Mouse (Mus musculus): Measurements from ENCODE around the gene Slc6a16. TPM values are rescaled to one million over a fixed set of nuclear protein-coding genes. Genes with fewer than 3 reads are reported as not detected.

Slc6a16 gene
- total RNA-seq, 1 experiment, result 12.7 TPM

GRCm38 (mm10) chr7:45193406-45193805, 47.5 kb upstream of the Slc6a16 start:
- H3K4me3 ChIP-seq (ENCODE audit: insufficient read depth in 1 of 2, low read depth in 1 of 2, low read length in 2 of 2, poor library complexity in 1 of 2, severe bottlenecking in 1 of 2), result no peak overlapping the region
- TF ChIP-seq CHD2 (IDR thresholded peaks at IDR 0.05; ENCODE audit: low read depth, low read length) (no peak), HCFC1 (IDR thresholded peaks at IDR 0.05; ENCODE audit: borderline replicate concordance, insufficient read depth, low read length) (no peak), ZNF384 (IDR thresholded peaks at IDR 0.05; ENCODE audit: low read depth, low read length) (no peak), MAFK (IDR thresholded peaks at IDR 0.05; ENCODE audit: insufficient read depth, low read depth, low read length) (no peak), ZC3H11A (IDR thresholded peaks at IDR 0.05; ENCODE audit: borderline replicate concordance, low read depth, low read length) (no peak)
- in situ Hi-C loops (cut with MboI; ENCODE audit: low sequenced_read_pairs in 2 of 2, unreplicated experiment in 2 of 2), result no loop called here
- no peak overlapping the region for H3K9ac ChIP-seq (ENCODE audit: insufficient read depth, low read depth, low read length, poor library complexity, severe bottlenecking)
- DNase-seq (ENCODE audit: low read depth, low spot score), result no peak
- no peak overlapping the region for H3K27ac ChIP-seq (ENCODE audit: insufficient read depth, low read depth, low read length, poor library complexity, severe bottlenecking)
- H3K4me1 ChIP-seq (ENCODE audit: control insufficient read depth in 2 of 2, insufficient read depth in 2 of 2, low read length in 2 of 2, poor library complexity in 1 of 2), result peaks cover 0 to 27% of the 10 kb centered on the region in 2 experiments; a peak in 1 of 4 replicates
- no peaks in the 10 kb centered on the region for H3K36me3 ChIP-seq (ENCODE audit: control insufficient read depth, insufficient read depth, low read length, poor library complexity, severe bottlenecking)
- no peaks in the 10 kb centered on the region for H3K9me3 ChIP-seq (ENCODE audit: control insufficient read depth, insufficient read depth, low read depth, low read length)

DNA sequence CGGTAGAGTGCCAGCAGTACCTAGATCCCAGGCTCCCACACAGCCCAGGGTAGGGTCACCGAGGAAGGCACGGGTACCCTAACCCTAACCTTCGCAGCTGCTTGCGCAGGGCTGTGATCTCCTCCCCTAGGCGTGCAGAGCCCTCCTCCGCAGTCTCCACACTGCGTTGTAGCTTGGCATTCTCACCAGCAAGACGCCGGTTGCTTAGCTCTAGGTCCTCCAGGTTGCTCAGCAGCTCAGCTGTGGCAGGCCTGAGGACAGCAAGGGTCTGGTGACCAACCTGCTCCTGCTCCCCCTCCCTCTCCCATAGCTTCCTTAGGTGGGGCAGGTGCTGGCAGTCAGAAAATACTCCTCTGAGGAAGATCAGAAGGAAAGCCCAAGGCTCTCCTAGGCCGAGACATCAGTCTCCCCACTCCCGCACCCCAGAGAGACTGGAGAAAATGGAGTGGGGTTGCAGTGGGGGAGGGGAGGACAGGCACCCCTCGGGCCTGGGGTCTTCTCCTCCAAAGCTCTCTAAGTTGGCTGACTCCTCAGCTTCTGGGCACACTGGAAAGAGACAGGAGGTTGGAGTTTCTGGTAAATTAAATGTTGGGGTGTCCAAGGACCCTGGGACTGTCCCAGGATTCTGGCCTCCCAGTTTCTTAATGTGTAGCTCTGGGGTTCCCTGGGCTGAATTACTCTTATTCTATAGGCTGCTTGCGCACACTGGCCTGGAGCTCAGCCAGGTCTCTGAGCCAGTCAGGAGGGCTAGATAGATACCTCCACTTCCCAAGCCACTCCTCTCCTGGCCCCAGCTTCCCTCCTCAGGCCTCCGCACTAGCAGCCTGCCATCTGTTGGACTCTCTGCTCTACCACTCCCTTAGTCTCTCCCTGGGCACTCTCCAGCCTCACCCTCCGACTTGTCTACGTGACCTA, 46.8 kb upstream of the Slc6a16 start:
- DNase-seq (ENCODE audit: low read depth, low spot score), result no peak
- Histone ChIP-seq H3K36me3 (ENCODE audit: control insufficient read depth, insufficient read depth, low read length, poor library complexity, severe bottlenecking) (no peaks in the 10 kb centered on the region), H3K9ac (ENCODE audit: insufficient read depth, low read depth, low read length, poor library complexity, severe bottlenecking) (no peak overlapping the region), H3K4me3 (ENCODE audit: insufficient read depth in 1 of 2, low read depth in 1 of 2, low read length in 2 of 2, poor library complexity in 1 of 2, severe bottlenecking in 1 of 2) (no peak overlapping the region), H3K9me3 (ENCODE audit: control insufficient read depth, insufficient read depth, low read depth, low read length) (no peaks in the 10 kb centered on the region), H3K4me1 (ENCODE audit: control insufficient read depth in 2 of 2, insufficient read depth in 2 of 2, low read length in 2 of 2, poor library complexity in 1 of 2) (peaks cover 0 to 25% of the 10 kb centered on the region in 2 experiments; a peak in 1 of 4 replicates), H3K27ac (ENCODE audit: insufficient read depth, low read depth, low read length, poor library complexity, severe bottlenecking) (no peak overlapping the region)
- TF ChIP-seq ZNF384 (IDR thresholded peaks at IDR 0.05; ENCODE audit: low read depth, low read length) (no peak), HCFC1 (IDR thresholded peaks at IDR 0.05; ENCODE audit: borderline replicate concordance, insufficient read depth, low read length) (no peak), CHD2 (IDR thresholded peaks at IDR 0.05; ENCODE audit: low read depth, low read length) (no peak), MAFK (IDR thresholded peaks at IDR 0.05; ENCODE audit: insufficient read depth, low read depth, low read length) (no peak), ZC3H11A (IDR thresholded peaks at IDR 0.05; ENCODE audit: borderline replicate concordance, low read depth, low read length) (no peak)
- in situ Hi-C loops (cut with MboI; ENCODE audit: low sequenced_read_pairs in 2 of 2, unreplicated experiment in 2 of 2), result no loop called here

DNA sequence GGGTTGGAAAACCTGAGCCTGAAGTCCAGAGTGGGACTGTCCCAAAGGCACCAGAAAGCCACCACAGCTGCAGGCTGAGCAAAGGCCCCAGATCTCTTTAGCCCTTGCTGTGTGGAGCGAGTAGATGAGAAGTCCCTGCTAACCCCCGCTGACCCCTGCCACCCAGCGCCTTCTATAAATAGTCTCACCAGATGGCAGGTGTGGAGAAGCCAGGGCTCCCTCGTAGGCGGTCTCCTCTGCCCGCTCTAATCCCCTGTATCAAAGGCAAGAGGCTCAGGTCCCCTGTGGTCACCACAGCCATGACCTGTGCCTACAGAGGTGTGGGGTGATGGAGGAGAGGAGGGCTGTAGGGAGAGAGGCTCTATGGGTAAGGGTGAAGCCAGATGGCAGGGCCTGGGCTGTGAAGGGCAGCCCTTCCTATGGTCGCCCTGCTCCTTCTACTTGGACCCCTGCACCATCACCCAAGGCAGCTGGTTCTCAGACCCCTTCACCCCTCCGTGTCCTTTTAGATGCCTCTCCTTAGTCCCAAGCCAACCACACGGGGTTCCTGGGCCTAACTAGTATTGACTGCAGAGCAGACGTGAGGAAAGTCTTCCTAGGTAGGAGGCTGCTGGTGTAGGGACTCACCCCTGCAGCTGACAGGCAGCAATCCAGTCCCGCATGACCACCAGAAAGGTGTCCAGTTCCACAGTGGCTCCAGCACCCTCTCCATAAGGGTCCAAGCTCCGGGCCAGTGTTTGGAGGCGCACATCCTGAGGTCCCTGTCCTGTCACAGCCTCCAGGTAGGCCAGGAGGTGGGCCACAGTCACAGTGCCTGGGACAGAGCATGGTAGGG, 45.3 kb upstream of the Slc6a16 start:
- Histone ChIP-seq H3K4me1 (ENCODE audit: control insufficient read depth in 2 of 2, insufficient read depth in 2 of 2, low read length in 2 of 2, poor library complexity in 1 of 2) (peaks cover 0 to 18% of the 10 kb centered on the region in 2 experiments; a peak in 1 of 4 replicates), H3K9me3 (ENCODE audit: control insufficient read depth, insufficient read depth, low read depth, low read length) (no peaks in the 10 kb centered on the region), H3K4me3 (ENCODE audit: insufficient read depth in 1 of 2, low read depth in 1 of 2, low read length in 2 of 2, poor library complexity in 1 of 2, severe bottlenecking in 1 of 2) (no peak overlapping the region), H3K9ac (ENCODE audit: insufficient read depth, low read depth, low read length, poor library complexity, severe bottlenecking) (no peak overlapping the region), H3K27ac (ENCODE audit: insufficient read depth, low read depth, low read length, poor library complexity, severe bottlenecking) (no peak overlapping the region), H3K36me3 (ENCODE audit: control insufficient read depth, insufficient read depth, low read length, poor library complexity, severe bottlenecking) (no peaks in the 10 kb centered on the region)
- DNase-seq (ENCODE audit: low read depth, low spot score), result no peak
- in situ Hi-C loops (cut with MboI; ENCODE audit: low sequenced_read_pairs in 2 of 2, unreplicated experiment in 2 of 2), result no loop called here
- TF ChIP-seq ZNF384 (IDR thresholded peaks at IDR 0.05; ENCODE audit: low read depth, low read length) (no peak), HCFC1 (IDR thresholded peaks at IDR 0.05; ENCODE audit: borderline replicate concordance, insufficient read depth, low read length) (no peak), CHD2 (IDR thresholded peaks at IDR 0.05; ENCODE audit: low read depth, low read length) (no peak), MAFK (IDR thresholded peaks at IDR 0.05; ENCODE audit: insufficient read depth, low read depth, low read length) (no peak), ZC3H11A (IDR thresholded peaks at IDR 0.05; ENCODE audit: borderline replicate concordance, low read depth, low read length) (no peak)

- H3K27ac ChIP-seq (ENCODE audit: insufficient read depth, low read depth, low read length, poor library complexity, severe bottlenecking), result no peak overlapping the region
- no peak for DNase-seq (ENCODE audit: low read depth, low spot score)
- in situ Hi-C loops (cut with MboI; ENCODE audit: low sequenced_read_pairs in 2 of 2, unreplicated experiment in 2 of 2), result no loop called here
These were observed 44.7 kb upstream of the Slc6a16 start for GRCm38 (mm10) chr7:45196176-45196535.

More at GRCm38 (mm10) chr7:45196176-45196535, 44.7 kb upstream of the Slc6a16 start:
- Histone ChIP-seq H3K4me1 (ENCODE audit: control insufficient read depth in 2 of 2, insufficient read depth in 2 of 2, low read length in 2 of 2, poor library complexity in 1 of 2) (peaks cover 0 to 18% of the 10 kb centered on the region in 2 experiments; a peak in 1 of 4 replicates), H3K9ac (ENCODE audit: insufficient read depth, low read depth, low read length, poor library complexity, severe bottlenecking) (no peak overlapping the region), H3K9me3 (ENCODE audit: control insufficient read depth, insufficient read depth, low read depth, low read length) (no peaks in the 10 kb centered on the region), H3K36me3 (ENCODE audit: control insufficient read depth, insufficient read depth, low read length, poor library complexity, severe bottlenecking) (no peaks in the 10 kb centered on the region), H3K4me3 (ENCODE audit: insufficient read depth in 1 of 2, low read depth in 1 of 2, low read length in 2 of 2, poor library complexity in 1 of 2, severe bottlenecking in 1 of 2) (no peak overlapping the region)
- no peak for TF ChIP-seq CHD2 (IDR thresholded peaks at IDR 0.05; ENCODE audit: low read depth, low read length)
- TF ChIP-seq ZC3H11A (IDR thresholded peaks at IDR 0.05; ENCODE audit: borderline replicate concordance, low read depth, low read length), result no peak
- TF ChIP-seq HCFC1 (IDR thresholded peaks at IDR 0.05; ENCODE audit: borderline replicate concordance, insufficient read depth, low read length), result no peak
- no peak for TF ChIP-seq ZNF384 (IDR thresholded peaks at IDR 0.05; ENCODE audit: low read depth, low read length)
- no peak for TF ChIP-seq MAFK (IDR thresholded peaks at IDR 0.05; ENCODE audit: insufficient read depth, low read depth, low read length)

All from ES-E14 (cell line).